Mouse (Mus musculus): Measurements from ENCODE around the gene Lrrfip2. TPM values are rescaled to one million over a fixed set of nuclear protein-coding genes. Genes with fewer than 3 reads are reported as not detected.
A peak's percentile ranks its signal among the peaks of the same experiment; 100 is the strongest.

Lrrfip2 gene
- total RNA-seq, 2 experiments from 2014 or later: 60.2 to 63.7 TPM

GRCm38 (mm10) chr9:111260360-111260985, 143.1 kb downstream of the Lrrfip2 start:
- DNase-seq: peak; percentile 32
- intact Hi-C loops (cut with DNase I; ENCODE audit: low total_unique reads): no loop called here

GRCm38 (mm10) chr9:111261356-111261755, 144.0 kb downstream of the Lrrfip2 start:
- no peak for DNase-seq
- intact Hi-C loops (cut with DNase I; ENCODE audit: low total_unique reads): no loop called here

- no peak for DNase-seq
- intact Hi-C loops (cut with DNase I; ENCODE audit: low total_unique reads): no loop called here
Measured at GRCm38 (mm10) chr9:111267998-111268397, 150.6 kb downstream of the Lrrfip2 start.

GRCm38 (mm10) chr9:111270606-111271005, 153.2 kb downstream of the Lrrfip2 start:
- intact Hi-C loops (cut with DNase I; ENCODE audit: low total_unique reads): no loop called here
- DNase-seq: no peak

- intact Hi-C loops (cut with DNase I; ENCODE audit: low total_unique reads): no loop called here
- DNase-seq: no peak
Measured at GRCm38 (mm10) chr9:111271056-111271433, 153.7 kb downstream of the Lrrfip2 start.

- intact Hi-C loops (cut with DNase I; ENCODE audit: low total_unique reads): no loop called here
- DNase-seq: peak; percentile 99
Measured at GRCm38 (mm10) chr9:111271434-111272160, 154.2 kb downstream of the Lrrfip2 start, which contains the start of the genes Mlh1 and Epm2aip1. Gene Mlh1, minus strand, starts transcription at chr9:111271791. Gene Epm2aip1, plus strand, starts transcription at chr9:111271929.

- intact Hi-C loops (cut with DNase I; ENCODE audit: low total_unique reads): no loop called here
- peak; percentile 11 for DNase-seq
Measured at GRCm38 (mm10) chr9:111272356-111272755, 155.0 kb downstream of the Lrrfip2 start.

GRCm38 (mm10) chr9:111272996-111273785, 155.8 kb downstream of the Lrrfip2 start:
- intact Hi-C loops (cut with DNase I; ENCODE audit: low total_unique reads): no loop called here
- no peak for DNase-seq

- no peak for DNase-seq
- intact Hi-C loops (cut with DNase I; ENCODE audit: low total_unique reads): no loop called here
Measured at GRCm38 (mm10) chr9:111273958-111274357, 156.6 kb downstream of the Lrrfip2 start.

- intact Hi-C loops (cut with DNase I; ENCODE audit: low total_unique reads): no loop called here
- DNase-seq: no peak
Measured at GRCm38 (mm10) chr9:111275156-111275555, 157.8 kb downstream of the Lrrfip2 start.

Other genes with a start within 250 kb of the Lrrfip2 start
- 1 to 10 TPM; 4.0 to 9.5 TPM for gene Als2cl, start 237.7 kb upstream of the Lrrfip2 start, total RNA-seq (2021)
- gene Tmie, start 237.5 kb upstream of the Lrrfip2 start, total RNA-seq (2021): under 1 TPM; 0.55 to 0.62 TPM
- gene Fam240a, start 200.7 kb upstream of the Lrrfip2 start, total RNA-seq (2021): 1 to 10 TPM in 1 of 2 experiments, under 1 TPM in 1; 0.78 to 2.6 TPM
- gene Tdgf1, start 171.4 kb upstream of the Lrrfip2 start, total RNA-seq (2021): not detected
- gene Lrrc2, start 166.0 kb upstream of the Lrrfip2 start, total RNA-seq (2021): 10 to 100 TPM; 23.7 to 24.1 TPM
- gene Rtp3, start 127.0 kb upstream of the Lrrfip2 start, total RNA-seq (2021): 1 to 10 TPM; 1.2 to 1.3 TPM
- gene Ltf, start 98.3 kb upstream of the Lrrfip2 start, total RNA-seq (2021): under 1 TPM; 0.24 to 0.27 TPM
- 1 to 10 TPM; 3.5 to 3.6 TPM for gene Ccrl2, start 60.1 kb upstream of the Lrrfip2 start, total RNA-seq (2021)
- 1 to 10 TPM; 7.8 TPM for gene Mlh1, start 154.2 kb downstream of the Lrrfip2 start, total RNA-seq (2021)
- gene Epm2aip1, start 154.3 kb downstream of the Lrrfip2 start, total RNA-seq (2021): 10 to 100 TPM; 22.6 to 25.2 TPM
- under 1 TPM; 0.23 to 0.24 TPM for gene Trank1, start 194.1 kb downstream of the Lrrfip2 start, total RNA-seq (2021)